13 mouse cellular contexts compared by ENCODE assay signal in the genomic region with DNA sequence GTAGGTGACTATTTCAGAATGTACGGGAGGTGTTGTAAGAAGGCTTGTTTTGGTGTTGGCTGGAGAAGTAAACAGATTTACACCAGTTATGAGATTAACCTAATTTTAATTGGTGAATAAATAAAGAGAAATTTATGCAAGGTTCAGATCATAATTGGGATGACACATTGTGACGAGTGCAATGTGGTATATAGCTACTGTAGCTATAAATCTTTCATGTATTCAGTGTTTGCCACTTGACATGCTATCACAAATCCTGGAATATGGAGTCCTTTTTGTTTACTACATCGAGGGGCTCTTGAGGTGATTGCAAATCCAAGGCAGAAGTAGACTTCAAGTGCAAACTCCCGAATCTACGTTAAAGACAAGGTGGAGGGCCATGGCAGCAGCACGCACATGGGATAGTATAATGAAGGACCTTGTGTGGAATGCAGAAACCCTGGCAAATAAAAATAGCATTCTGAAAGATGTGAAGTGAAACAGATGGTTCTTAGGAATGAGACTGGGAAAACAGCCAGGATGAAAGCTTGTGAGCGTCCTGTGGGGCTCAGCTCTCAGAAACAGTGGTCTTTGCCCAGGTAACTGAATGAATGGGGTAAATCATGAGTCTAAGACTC. TPM values are rescaled to one million over a fixed set of nuclear protein-coding genes. Genes with fewer than 3 reads are reported as not detected.
A peak's percentile ranks its signal among the peaks of the same experiment; 100 is the strongest.
DNase-seq lines count a peak whose midpoint lies in the region; ATAC-seq lines count a peak whose summit lies in the region.
"Had no signal": no experiment of that assay in that cellular context is flagged by ENCODE, and none has a peak within 500 bp of the region (broad histone marks: within the 10 kb centered on the region; RNA-seq: fewer than 3 reads in every experiment).

No protein-coding gene starts in this region.

- no peaks in the 10 kb centered on the region for H3K4me1 ChIP-seq in heart, embryonic 11.5 days (ENCODE audit: control insufficient read depth, insufficient read depth, low read length)
- H3K4me1 ChIP-seq in neural tube, embryonic 15.5 days = no peaks in the 10 kb centered on the region
- H3K4me1 ChIP-seq: embryonic facial prominence, embryonic 15.5 days; hindbrain, embryonic 15.5 days; neural tube, embryonic 12.5 days had no signal

- H3K4me2 ChIP-seq in heart, embryonic 11.5 days = no peak overlapping the region
- no peak overlapping the region for H3K4me2 ChIP-seq in neural tube, embryonic 15.5 days
- H3K4me2 ChIP-seq: embryonic facial prominence, embryonic 15.5 days; hindbrain, embryonic 15.5 days; neural tube, embryonic 12.5 days had no signal

- no peaks in the 10 kb centered on the region for H3K9me3 ChIP-seq in heart, embryonic 11.5 days (replicated peaks; ENCODE audit: control insufficient read depth, low read length)
- H3K9me3 ChIP-seq in neural tube, embryonic 15.5 days (replicated peaks) = no peaks in the 10 kb centered on the region
- H3K9me3 ChIP-seq: embryonic facial prominence, embryonic 15.5 days; hindbrain, embryonic 15.5 days; neural tube, embryonic 12.5 days had no signal

- H3K4me3 ChIP-seq in heart, embryonic 11.5 days (ENCODE audit: low read depth, low read length) = no peak overlapping the region
- no peak overlapping the region for H3K4me3 ChIP-seq in neural tube, embryonic 15.5 days (replicated peaks)
- H3K4me3 ChIP-seq: embryonic facial prominence, embryonic 15.5 days; hindbrain, embryonic 15.5 days; neural tube, embryonic 12.5 days had no signal

- no peak overlapping the region for H3K27ac ChIP-seq in heart, embryonic 11.5 days (ENCODE audit: low read depth, low read length)
- no peak overlapping the region for H3K27ac ChIP-seq in neural tube, embryonic 15.5 days (replicated peaks)
- H3K27ac ChIP-seq: embryonic facial prominence, embryonic 15.5 days; hindbrain, embryonic 15.5 days; neural tube, embryonic 12.5 days had no signal

- H3K36me3 ChIP-seq in heart, embryonic 11.5 days (ENCODE audit: control insufficient read depth, insufficient read depth, low read length) = no peaks in the 10 kb centered on the region
- no peaks in the 10 kb centered on the region for H3K36me3 ChIP-seq in neural tube, embryonic 15.5 days
- H3K36me3 ChIP-seq: embryonic facial prominence, embryonic 15.5 days; hindbrain, embryonic 15.5 days; neural tube, embryonic 12.5 days had no signal

- 65% methylated on average over 7 of the region's 7 CpGs for WGBS in heart, embryonic 11.5 days (ENCODE audit: insufficient replicate concordance)
- WGBS in neural tube, embryonic 15.5 days = 86% methylated on average over 7 of the region's 7 CpGs

- peak; percentile 10 for DNase-seq in heart, postnatal 4 days
- peak; percentile 2 for DNase-seq in left cerebral cortex, adult 11 months (ENCODE audit: low spot score)
- no peak for DNase-seq in left cerebral cortex, adult 18-20 months (ENCODE audit: low spot score in 2 of 2)
- peak; percentile 63 for DNase-seq in cerebellum, adult 11 months
- DNase-seq in cerebellum, postnatal 10 days = peak; percentile 63 to 80
- no peak for DNase-seq in adrenal gland, postnatal 10 days
- DNase-seq: lung, adult 2 months; right cerebral cortex, postnatal 25 days had no signal

- ATAC-seq in heart, embryonic 11.5 days (replicated peaks; ENCODE audit: insufficient number of reproducible peaks, low FRiP score, low TSS enrichment) = no peak
- ATAC-seq in neural tube, embryonic 15.5 days (ENCODE audit: low FRiP score) = no peak

- H3K27me3 ChIP-seq in heart, embryonic 11.5 days (ENCODE audit: control insufficient read depth, insufficient read depth, low read length) = no peaks in the 10 kb centered on the region
- no peaks in the 10 kb centered on the region for H3K27me3 ChIP-seq in neural tube, embryonic 15.5 days (replicated peaks)
- H3K27me3 ChIP-seq: embryonic facial prominence, embryonic 15.5 days; hindbrain, embryonic 15.5 days; neural tube, embryonic 12.5 days had no signal

- H3K9ac ChIP-seq in heart, embryonic 11.5 days (ENCODE audit: low read depth, low read length) = no peak overlapping the region
- no peak overlapping the region for H3K9ac ChIP-seq in neural tube, embryonic 15.5 days (replicated peaks)
- H3K9ac ChIP-seq: embryonic facial prominence, embryonic 15.5 days; hindbrain, embryonic 15.5 days; neural tube, embryonic 12.5 days had no signal

RNA-seq across cellular contexts. Expression of a gene that starts 21.9 kb away (rescaled TPM):
- total RNA-seq in heart, postnatal 4 days (2021) = 1 to 10 TPM; 7.5 to 9.5 TPM
- polyA plus RNA-seq in heart, embryonic 11.5 days (2014; fragmentation: Nextera tagmentation; extraction: Ambion mirVana) = 6.6 and 7.0 TPM in 2 replicates
- total RNA-seq in left cerebral cortex, adult 18-20 months (2021) = 10 to 100 TPM; 33.3 to 35.8 TPM
- polyA plus RNA-seq in neural tube, embryonic 15.5 days (2015; fragmentation: Nextera tagmentation; extraction: Ambion mirVana) = 37.3 and 43.0 TPM in 2 replicates
- 10 to 100 TPM; 11.5 to 14.7 TPM for total RNA-seq in adrenal gland, postnatal 10 days (2021)

Comparison
In these comparisons a context has a peak if more than half of its experiments do, and no peak if none do; other contexts are left out.
1. DNase-seq: peak in heart, postnatal 4 days (single experiment), left cerebral cortex, adult 11 months (single experiment), cerebellum, adult 11 months (single experiment) and cerebellum, postnatal 10 days (2 of 2); none in left cerebral cortex, adult 18-20 months (0 of 2) and adrenal gland, postnatal 10 days (single experiment).